Mouse (Mus musculus) megakaryocyte, embryonic 14.5 days (primary cell): ENCODE data around the gene Fam160b1. TPM values are rescaled to one million over a fixed set of nuclear protein-coding genes. Genes with fewer than 3 reads are reported as not detected.

Experiments
- H3K27me3 ChIP-seq: replicated peaks from 2 replicates; pipeline ENCODE3; 2012; ENCODE audit warnings: inconsistent platforms
- H3K36me3 ChIP-seq: replicated peaks from 2 replicates; pipeline ENCODE3; 2012; ENCODE audit warnings: low read length, inconsistent platforms, mixed read lengths
- H3K4me1 ChIP-seq: 2 replicates; pipeline ENCODE4 v1.6.1; 2012; ENCODE audit warnings: inconsistent platforms
- H3K4me3 ChIP-seq: replicated peaks from 2 replicates; pipeline ENCODE3; 2012; ENCODE audit warnings: moderate library complexity, mild to moderate bottlenecking, inconsistent platforms
- H3K9me3 ChIP-seq: 2 replicates; pipeline ENCODE4 v1.6.1; 2012; ENCODE audit warnings: inconsistent platforms
- FLI1 ChIP-seq: IDR thresholded peaks from 2 replicates; pipeline ENCODE4 v1.6.1; 2012; ENCODE audit warnings: low read length, inconsistent platforms, mixed read lengths
- GATA1 ChIP-seq: IDR thresholded peaks from 3 replicates; pipeline ENCODE4 v1.6.1; 2012; ENCODE audit warnings: mixed read lengths, low read length, inconsistent platforms, borderline replicate concordance
- polyA plus RNA-seq: library from polyadenylated mRNA; stranded (reverse); fragments of >175 nt; gene quantifications from 2 replicates; pipeline ENCODE4 v1.2.3, GENCODE M21; 2012; ENCODE audit warnings: low replicate concordance; ENCODE audit not compliant: insufficient read depth

The Fam160b1 gene
- polyA plus RNA-seq, 1 experiment = 2.9 TPM

GRCm38 (mm10) chr19:57358322-57358721 lies 2.2 kb upstream of the Fam160b1 start:
- H3K9me3 ChIP-seq = no peaks in the 10 kb centered on the region
- peaks cover 6% of the 10 kb centered on the region for H3K36me3 ChIP-seq
- H3K4me3 ChIP-seq = peak overlapping the region; percentile 99
- H3K27me3 ChIP-seq = no peaks in the 10 kb centered on the region
- peaks cover 73% of the 10 kb centered on the region for H3K4me1 ChIP-seq
- TF ChIP-seq GATA1 (no peak), FLI1 (0 out of 2 replicates have a peak, but pooled peaks have one; percentile 17)

DNA sequence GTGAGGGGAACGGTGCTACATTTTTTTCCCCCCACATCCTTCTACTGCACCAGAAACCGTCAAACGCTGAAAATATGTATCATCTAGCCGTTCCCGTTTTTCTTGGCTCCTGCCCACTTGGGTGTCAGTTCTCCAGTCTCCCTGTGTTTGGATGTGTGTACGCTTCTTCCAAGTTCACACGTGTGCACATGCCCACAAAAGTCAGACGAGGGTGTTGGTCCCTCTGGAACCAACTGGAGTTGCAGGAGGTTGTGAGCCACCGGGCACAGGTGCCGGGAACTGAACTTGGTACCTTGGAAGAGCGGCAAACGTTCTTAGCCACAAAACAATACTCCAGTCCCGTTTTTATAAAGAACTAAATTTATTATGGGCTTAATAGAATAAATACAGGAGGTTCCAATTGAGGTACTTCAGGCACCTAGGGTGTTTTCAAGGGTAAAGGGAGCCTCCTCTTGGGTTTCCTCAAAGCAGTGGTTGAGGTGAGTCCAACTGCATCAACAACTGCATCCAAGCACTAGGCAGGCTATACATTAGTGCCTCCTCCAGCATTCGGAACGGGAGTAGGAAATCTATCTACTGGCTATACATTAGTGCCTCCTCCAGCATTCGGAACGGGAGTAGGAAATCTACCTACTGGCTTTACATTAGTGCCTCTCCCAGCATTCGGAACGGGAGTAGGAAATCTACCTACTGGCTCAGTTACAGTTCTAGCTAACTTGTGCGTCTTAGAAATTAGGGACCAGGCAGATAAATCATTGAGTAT lies 1.5 kb upstream of the Fam160b1 start:
- TF ChIP-seq GATA1 = no peak
- no peak for TF ChIP-seq FLI1
- Histone ChIP-seq H3K4me3 (peak overlapping the region; percentile 99), H3K27me3 (no peaks in the 10 kb centered on the region), H3K9me3 (no peaks in the 10 kb centered on the region), H3K36me3 (peaks cover 3% of the 10 kb centered on the region), H3K4me1 (peaks cover 73% of the 10 kb centered on the region)

DNA sequence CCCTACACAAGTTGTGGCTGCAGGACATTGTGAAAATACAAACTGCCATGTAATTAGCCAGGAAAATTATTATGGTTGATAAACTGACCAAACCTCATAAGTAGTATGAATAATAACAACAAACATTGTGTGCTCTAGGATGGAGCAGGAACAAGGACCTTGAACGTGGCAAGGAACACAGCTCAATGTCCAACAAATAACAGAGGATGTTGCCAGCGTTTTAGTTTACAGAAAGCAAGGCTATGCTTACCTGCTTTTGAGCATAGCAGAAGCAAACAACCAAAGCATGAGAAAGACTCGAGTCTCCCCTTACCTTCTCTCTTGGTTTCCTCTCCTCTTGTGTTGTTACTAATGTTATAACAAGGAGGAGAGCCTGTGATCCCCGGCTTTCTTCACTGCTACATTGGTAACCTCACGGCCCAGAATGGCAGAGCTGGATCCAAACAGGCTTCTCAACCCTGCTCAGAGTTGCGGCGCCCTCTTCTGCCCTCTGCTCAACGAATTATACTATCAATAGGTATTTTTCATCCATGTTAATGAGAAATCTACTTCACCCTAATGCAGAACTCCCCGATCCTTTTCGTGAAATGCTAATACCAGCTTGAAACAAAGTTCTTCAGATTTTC lies 666 bp upstream of the Fam160b1 start:
- TF ChIP-seq FLI1 = no peak
- TF ChIP-seq GATA1 = no peak
- H3K4me3 ChIP-seq = peak overlapping the region; percentile 99
- H3K36me3 ChIP-seq = peaks cover 3% of the 10 kb centered on the region
- H3K9me3 ChIP-seq = no peaks in the 10 kb centered on the region
- H3K27me3 ChIP-seq = no peaks in the 10 kb centered on the region
- H3K4me1 ChIP-seq = peaks cover 75% of the 10 kb centered on the region

DNA sequence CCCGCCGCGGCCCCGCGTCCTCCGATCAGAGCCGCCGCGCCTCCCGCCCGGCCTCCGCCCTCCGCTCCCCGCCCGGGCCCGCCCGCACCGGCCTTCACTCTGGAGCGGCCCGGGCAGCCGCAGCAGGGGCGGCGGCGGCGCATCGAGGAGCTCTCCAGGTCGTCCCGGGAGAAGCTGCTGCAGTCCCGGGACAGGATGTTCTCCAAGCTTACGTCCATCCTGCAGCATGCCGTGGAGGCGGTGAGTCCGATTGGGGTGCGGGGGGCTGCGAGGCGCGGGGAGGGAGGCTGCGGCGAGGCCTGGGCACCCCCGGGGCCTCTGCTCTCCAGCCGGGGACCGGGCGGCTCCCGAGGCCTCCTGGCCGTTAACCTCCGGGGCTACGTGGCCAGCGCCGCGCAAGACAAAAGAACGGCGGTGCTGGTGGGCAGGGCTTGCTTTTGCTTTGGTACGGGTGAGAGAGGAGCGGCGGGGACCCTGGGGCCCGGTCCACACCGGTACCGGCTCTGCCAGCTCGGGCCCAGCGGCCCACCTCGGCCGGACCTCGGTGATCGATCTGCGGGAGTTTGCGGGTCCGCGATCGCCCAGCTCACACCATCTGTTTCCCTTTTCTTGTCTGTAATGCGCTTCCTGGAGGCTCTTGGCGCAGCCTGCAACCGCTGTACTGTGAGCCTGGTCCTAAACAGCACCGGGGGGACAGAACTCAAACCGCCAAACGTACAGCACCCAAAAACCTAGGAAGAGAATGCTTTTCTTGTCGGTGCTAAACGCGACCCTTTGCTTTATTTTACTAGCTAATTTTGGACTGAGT lies 855 bp downstream of the Fam160b1 start:
- Histone ChIP-seq H3K4me3 (peak overlapping the region; percentile 99), H3K36me3 (peaks cover 7% of the 10 kb centered on the region), H3K4me1 (peaks cover 75% of the 10 kb centered on the region), H3K27me3 (no peaks in the 10 kb centered on the region), H3K9me3 (no peaks in the 10 kb centered on the region)
- TF ChIP-seq GATA1 (no peak), FLI1 (no peak)

DNA sequence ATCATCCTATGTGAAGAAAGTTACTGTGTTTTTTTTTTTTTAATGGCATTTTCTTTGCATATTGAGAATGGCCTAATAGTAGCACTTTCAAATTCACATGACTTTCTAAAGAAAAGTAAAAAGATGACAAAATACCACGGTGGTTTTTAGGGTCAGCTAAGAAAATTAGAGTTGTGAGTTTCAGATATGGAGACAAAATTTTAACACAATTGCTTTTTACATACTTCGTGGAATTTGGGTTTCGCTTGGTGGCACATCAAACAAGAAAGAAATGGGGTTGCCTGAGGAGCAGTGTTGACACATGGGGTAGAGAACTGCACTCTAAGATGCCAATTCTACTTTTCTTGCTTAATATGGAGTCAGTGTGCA lies 1.4 kb downstream of the Fam160b1 start:
- Histone ChIP-seq H3K36me3 (peaks cover 9% of the 10 kb centered on the region), H3K4me3 (peak overlapping the region; percentile 99), H3K27me3 (no peaks in the 10 kb centered on the region), H3K9me3 (no peaks in the 10 kb centered on the region), H3K4me1 (peaks cover 75% of the 10 kb centered on the region)
- TF ChIP-seq GATA1 (no peak), FLI1 (no peak)

DNA sequence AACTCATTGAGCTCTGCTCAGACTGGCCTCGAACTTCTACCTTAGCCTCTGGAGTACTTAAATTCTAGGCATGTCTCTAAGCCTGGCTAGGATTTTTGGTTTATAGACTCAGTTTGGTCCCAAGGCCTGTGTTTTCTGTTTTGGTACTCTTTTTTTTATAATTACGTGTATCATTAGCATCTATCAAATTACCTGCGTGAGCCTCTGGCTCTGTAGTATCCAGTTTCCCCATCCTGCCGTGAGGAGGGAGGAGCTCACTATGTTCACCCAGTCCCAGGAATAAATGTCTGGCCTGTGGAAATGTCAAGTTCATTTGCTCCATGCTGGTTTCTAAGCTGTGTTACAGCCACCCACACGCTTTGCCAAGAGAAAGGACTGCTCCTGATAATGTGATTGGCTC lies 2.1 kb downstream of the Fam160b1 start:
- no peaks in the 10 kb centered on the region for H3K9me3 ChIP-seq
- peaks cover 75% of the 10 kb centered on the region for H3K4me1 ChIP-seq
- no peaks in the 10 kb centered on the region for H3K27me3 ChIP-seq
- H3K36me3 ChIP-seq = peaks cover 15% of the 10 kb centered on the region
- peak overlapping the region; percentile 99 for H3K4me3 ChIP-seq
- TF ChIP-seq FLI1 (no peak), GATA1 (no peak)

- peak overlapping the region; percentile 99 for H3K4me3 ChIP-seq
- H3K9me3 ChIP-seq = no peaks in the 10 kb centered on the region
- no peaks in the 10 kb centered on the region for H3K27me3 ChIP-seq
- H3K4me1 ChIP-seq = peaks cover 75% of the 10 kb centered on the region
- peaks cover 20% of the 10 kb centered on the region for H3K36me3 ChIP-seq
- TF ChIP-seq FLI1 (no peak), GATA1 (no peak)
Observed at GRCm38 (mm10) chr19:57363076-57363475, 2.6 kb downstream of the Fam160b1 start.

DNA sequence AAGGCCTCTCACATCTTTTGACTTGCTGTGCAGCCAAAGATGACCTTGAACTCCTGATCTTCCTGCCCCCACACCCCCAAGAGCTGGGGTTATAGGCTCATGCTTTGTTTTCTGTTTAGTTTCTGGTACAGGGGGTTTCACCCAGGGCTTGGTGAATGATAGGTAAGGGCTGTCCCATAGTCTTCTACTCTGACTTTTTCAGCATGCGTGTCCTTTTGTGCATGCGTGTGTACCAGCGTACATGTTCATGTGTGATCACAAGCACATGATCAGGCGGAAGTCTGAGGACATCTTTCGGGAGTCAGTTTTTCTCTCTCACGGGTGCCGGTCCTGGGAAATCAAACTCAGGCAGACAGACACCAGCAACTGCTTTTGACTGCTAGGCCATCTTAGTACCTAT lies 3.1 kb downstream of the Fam160b1 start:
- Histone ChIP-seq H3K4me1 (peaks cover 75% of the 10 kb centered on the region), H3K9me3 (no peaks in the 10 kb centered on the region), H3K4me3 (peak overlapping the region; percentile 6), H3K27me3 (no peaks in the 10 kb centered on the region), H3K36me3 (peaks cover 25% of the 10 kb centered on the region)
- TF ChIP-seq GATA1 (no peak), FLI1 (no peak)

DNA sequence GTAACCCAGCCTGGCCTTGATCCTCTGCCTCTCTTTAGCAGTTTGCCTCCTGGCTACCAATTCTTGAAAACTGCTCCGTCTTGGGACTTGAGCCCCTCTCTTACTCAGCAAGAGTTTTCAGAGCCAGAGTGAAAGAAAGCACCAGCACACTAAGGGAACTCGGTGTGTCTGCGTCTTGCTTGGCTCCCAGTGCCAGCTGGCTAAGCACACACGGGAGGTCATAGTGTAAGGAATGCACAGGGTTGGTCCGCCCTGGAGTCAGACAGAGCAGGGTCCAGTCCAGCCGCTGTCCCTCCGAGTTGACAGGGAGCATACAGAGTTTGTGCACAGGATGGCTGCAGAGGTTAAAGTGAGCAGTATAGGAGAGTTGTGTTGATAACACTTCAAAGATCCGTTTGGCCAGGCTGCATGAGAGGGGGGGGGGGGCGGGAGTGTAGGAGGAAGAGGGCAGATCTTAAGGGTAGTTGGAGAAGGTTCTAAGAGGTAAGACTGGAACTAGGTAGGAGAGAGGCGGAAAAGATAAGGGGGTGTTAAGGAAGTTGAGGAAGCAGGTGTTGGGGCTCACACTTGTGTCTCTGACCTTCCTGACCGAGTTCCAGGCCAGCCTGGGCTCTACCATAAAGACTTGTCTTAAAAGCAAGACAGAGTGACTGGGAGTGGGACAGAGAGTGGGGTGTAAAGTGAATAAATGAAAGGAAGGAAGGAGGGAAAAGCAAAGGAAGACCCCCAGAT lies 4.6 kb downstream of the Fam160b1 start:
- H3K36me3 ChIP-seq = peaks cover 41% of the 10 kb centered on the region
- H3K27me3 ChIP-seq = no peaks in the 10 kb centered on the region
- H3K9me3 ChIP-seq = no peaks in the 10 kb centered on the region
- peak overlapping the region; percentile 90 for H3K4me3 ChIP-seq
- H3K4me1 ChIP-seq = peaks cover 78% of the 10 kb centered on the region
- TF ChIP-seq FLI1 (no peak), GATA1 (no peak)
